Comparison of ENCODE assay signal across 31 mouse cellular contexts in genomic region chr3:97994818-97995217, GRCm38 (mm10). TPM values are rescaled to one million over a fixed set of nuclear protein-coding genes. Genes with fewer than 3 reads are reported as not detected.
DNase-seq lines count a peak whose midpoint lies in the region; ATAC-seq and TF ChIP-seq lines count a peak whose summit lies in the region.
"Had no signal": no experiment of that assay in that cellular context is flagged by ENCODE, and none has a peak within 500 bp of the region (broad histone marks: within the 10 kb centered on the region; RNA-seq: fewer than 3 reads in every experiment).

No protein-coding gene starts in this region.

- H3K9me3 ChIP-seq in lung, postnatal 0 days (ENCODE audit: low read length) = no peaks in the 10 kb centered on the region
- no peaks in the 10 kb centered on the region for H3K9me3 ChIP-seq in hindbrain, embryonic 10.5 days
- H3K9me3 ChIP-seq: embryonic facial prominence, embryonic 10.5 days; embryonic facial prominence, embryonic 15.5 days; forebrain, embryonic 12.5 days; limb, embryonic 12.5 days; liver, embryonic 13.5 days; lung, embryonic 15.5 days; megakaryocyte, embryonic 14.5 days; midbrain, embryonic 12.5 days had no signal

- TF ChIP-seq POLR2A in bone marrow, adult 2 months (IDR thresholded peaks at IDR 0.05; ENCODE audit: borderline replicate concordance, control insufficient read depth, low read depth, low read length) = no peak

- TF ChIP-seq CTCF in lung, postnatal 0 days (IDR thresholded peaks at IDR 0.05) = no peak
- no peak for TF ChIP-seq CTCF in bone marrow, adult 2 months (IDR thresholded peaks at IDR 0.05; ENCODE audit: control insufficient read depth, insufficient read depth, low read length)

- no peak overlapping the region for H3K4me2 ChIP-seq in lung, postnatal 0 days (replicated peaks; ENCODE audit: low read depth, low read length)
- H3K4me2 ChIP-seq: embryonic facial prominence, embryonic 15.5 days; forebrain, embryonic 12.5 days; heart, embryonic 11.5 days; hindbrain, embryonic 14.5 days; limb, embryonic 12.5 days; liver, embryonic 13.5 days; lung, embryonic 15.5 days; midbrain, embryonic 12.5 days had no signal

- no peaks in the 10 kb centered on the region for H3K4me1 ChIP-seq in lung, postnatal 0 days (ENCODE audit: insufficient read depth, low read depth, low read length)
- peaks cover 11% of the 10 kb centered on the region for H3K4me1 ChIP-seq in bone marrow, adult 2 months (ENCODE audit: control insufficient read depth, insufficient read depth, low read length)
- 0 out of 2 replicates have a peak, but pooled peaks cover 3% of the 10 kb centered on the region for H3K4me1 ChIP-seq in hindbrain, embryonic 10.5 days (replicated peaks)
- H3K4me1 ChIP-seq: embryonic facial prominence, embryonic 10.5 days; forebrain, embryonic 12.5 days; midbrain, embryonic 12.5 days had no signal

- no peak overlapping the region for H3K9ac ChIP-seq in lung, postnatal 0 days (replicated peaks; ENCODE audit: low read depth)
- H3K9ac ChIP-seq: embryonic facial prominence, embryonic 15.5 days; forebrain, embryonic 12.5 days; forebrain, postnatal 0 days; hindbrain, embryonic 14.5 days; limb, embryonic 12.5 days; liver, embryonic 13.5 days; lung, embryonic 15.5 days; midbrain, embryonic 12.5 days had no signal

- 0 out of 2 replicates have a peak overlapping the region, but pooled peaks have one; percentile 26 for H3K27ac ChIP-seq in lung, postnatal 0 days (ENCODE audit: low read length)
- H3K27ac ChIP-seq in bone marrow, adult 2 months (ENCODE audit: control insufficient read depth, insufficient read depth, low read depth, low read length, poor library complexity) = peak overlapping the region; percentile 95
- no peak overlapping the region for H3K27ac ChIP-seq in hindbrain, embryonic 10.5 days
- H3K27ac ChIP-seq: embryonic facial prominence, embryonic 10.5 days; embryonic facial prominence, embryonic 15.5 days; forebrain, embryonic 12.5 days; hindbrain, embryonic 14.5 days; limb, embryonic 12.5 days; liver, embryonic 13.5 days; lung, embryonic 15.5 days; midbrain, embryonic 12.5 days had no signal

- no peak for DNase-seq in lung, postnatal 0 days (ENCODE audit: low spot score)
- DNase-seq in lung, postnatal 4 days = no peak
- DNase-seq in monocyte, adult 2 months (ENCODE audit: low read depth in 1 of 2, low spot score in 2 of 2) = peak; percentile 31 to 50
- DNase-seq in urinary bladder, postnatal 36 days (ENCODE audit: low spot score in 2 of 2) = no peak
- no peak for DNase-seq in hindbrain, embryonic 10.5 days (ENCODE audit: low spot score)
- DNase-seq in c-Kit-positive CD71-positive TER-119-positive erythroid progenitor cells, embryonic 14.5 days (ENCODE audit: low spot score) = no peak
- DNase-seq: adrenal gland, adult 8-10 months; cerebellum, adult 18-20 months; forebrain, postnatal 0 days; gastrocnemius, postnatal 25 days; heart, postnatal 36 days; kidney, adult 9 months; kidney, postnatal 14 days; liver, embryonic 13.5 days; retina, postnatal 1 day; right cerebral cortex, postnatal 14 days; thymus, adult 18-20 months; thymus, postnatal 36 days had no signal

- no peak overlapping the region for H3K4me3 ChIP-seq in lung, postnatal 0 days (ENCODE audit: low read depth, low read length)
- H3K4me3 ChIP-seq in bone marrow, adult 2 months (replicated peaks; ENCODE audit: control insufficient read depth, low read depth, low read length) = no peak overlapping the region
- no peak overlapping the region for H3K4me3 ChIP-seq in hindbrain, embryonic 10.5 days
- H3K4me3 ChIP-seq: embryonic facial prominence, embryonic 10.5 days; embryonic facial prominence, embryonic 15.5 days; forebrain, embryonic 12.5 days; limb, embryonic 12.5 days; liver, embryonic 13.5 days; lung, embryonic 15.5 days; megakaryocyte, embryonic 14.5 days; midbrain, embryonic 12.5 days had no signal

- no peaks in the 10 kb centered on the region for H3K36me3 ChIP-seq in lung, postnatal 0 days (ENCODE audit: insufficient read depth, low read length)
- H3K36me3 ChIP-seq in hindbrain, embryonic 10.5 days = no peaks in the 10 kb centered on the region
- H3K36me3 ChIP-seq: embryonic facial prominence, embryonic 10.5 days; embryonic facial prominence, embryonic 15.5 days; forebrain, embryonic 12.5 days; limb, embryonic 12.5 days; liver, embryonic 13.5 days; lung, embryonic 15.5 days; midbrain, embryonic 12.5 days had no signal

- no peak for ATAC-seq in lung, postnatal 0 days
- peak; percentile 55 for ATAC-seq in common myeloid progenitor, adult 5-6 weeks (replicated peaks; ENCODE audit: low read depth, poor library complexity, severe bottlenecking)
- ATAC-seq: forebrain, postnatal 0 days; intestine, postnatal 0 days had no signal

- whole genome bisulfite sequencing in lung, postnatal 0 days = 82% methylated on average over 5 of the region's 5 CpGs
- WGBS in bone marrow, adult 2 months = 47% methylated on average over 5 of the region's 5 CpGs
- 91% methylated on average over 5 of the region's 5 CpGs for WGBS in hindbrain, embryonic 10.5 days

- TF ChIP-seq EP300 in lung, postnatal 0 days (IDR thresholded peaks at IDR 0.05) = no peak

- no peaks in the 10 kb centered on the region for H3K27me3 ChIP-seq in lung, postnatal 0 days (replicated peaks; ENCODE audit: insufficient read depth, low read length)
- no peaks in the 10 kb centered on the region for H3K27me3 ChIP-seq in hindbrain, embryonic 10.5 days (ENCODE audit: insufficient read depth, poor library complexity, severe bottlenecking)
- H3K27me3 ChIP-seq: CH12.LX; embryonic facial prominence, embryonic 15.5 days; forebrain, embryonic 12.5 days; limb, embryonic 12.5 days; liver, embryonic 13.5 days; lung, embryonic 15.5 days; megakaryocyte, embryonic 14.5 days; midbrain, embryonic 12.5 days had no signal

RNA-seq across cellular contexts. Expression of gene Notch2, which starts 18.5 kb away (rescaled TPM):
- polyA plus RNA-seq in lung, postnatal 0 days (2015; fragmentation: Nextera tagmentation; extraction: Ambion mirVana) = 18.3 and 20.1 TPM in 2 replicates
- 10.0 and 22.9 TPM in 2 replicates for polyA plus RNA-seq in bone marrow, adult 2 months (2011; ENCODE audit: insufficient read depth, insufficient read length, low replicate concordance, missing spikeins)
- total RNA-seq in common myeloid progenitor, adult 5-6 weeks (2017) = 41.1 and 48.9 TPM in 2 replicates
- 15.6 and 18.0 TPM in 2 replicates for polyA plus RNA-seq in hindbrain, embryonic 10.5 days (2016; fragmentation: Nextera tagmentation; extraction: Ambion mirVana)

Comparison
In these comparisons a context has a peak if more than half of its experiments do, and no peak if none do; other contexts are left out.
1. DNase-seq: peak in monocyte, adult 2 months (2 of 2); none in lung, postnatal 0 days (single experiment), lung, postnatal 4 days (0 of 2), urinary bladder, postnatal 36 days (0 of 2), hindbrain, embryonic 10.5 days (single experiment) and c-Kit-positive CD71-positive TER-119-positive erythroid progenitor cells, embryonic 14.5 days (single experiment).